Mouse (Mus musculus): ENCODE results near the gene Hoxa7. TPM values are rescaled to one million over a fixed set of nuclear protein-coding genes. Genes with fewer than 3 reads are reported as not detected.

The Hoxa7 gene
- total RNA-seq, 2 experiments from 2014 or later = not detected

DNA sequence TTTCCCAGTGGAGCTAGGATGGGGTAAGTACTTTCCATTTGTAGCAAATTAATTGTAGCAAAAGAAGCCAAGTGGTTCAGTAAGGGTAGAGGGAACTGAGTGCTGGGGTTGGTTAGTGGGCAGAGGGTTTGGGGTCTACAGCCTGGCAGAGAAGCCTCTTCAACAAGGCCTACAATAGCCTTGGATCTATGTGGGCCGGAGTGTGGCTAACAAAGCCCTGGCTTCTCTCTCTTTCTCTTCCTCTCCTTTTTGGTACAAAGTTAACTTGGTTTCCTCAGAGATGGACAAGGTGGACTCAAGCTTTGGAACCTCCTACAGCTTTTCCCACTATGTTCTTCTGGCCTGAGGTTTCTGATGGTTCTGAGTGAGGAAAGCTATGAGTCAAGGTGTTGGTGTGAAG, 20.4 kb downstream of the Hoxa7 start:
- intact Hi-C loops (cut with DNase I) = loop anchor here (5.0 kb wide), 1 partner anchor 199 kb away; no protein-coding TSS in a partner anchor
- no peak for DNase-seq

GRCm38 (mm10) chr6:52200751-52201250, 20.9 kb downstream of the Hoxa7 start:
- no peak for DNase-seq
- intact Hi-C loops (cut with DNase I) = loop anchor here (5.0 kb wide), 1 partner anchor 198 kb away; no protein-coding TSS in a partner anchor

- intact Hi-C loops (cut with DNase I) = loop anchor here (5.0 kb wide), 1 partner anchor 198 kb away; no protein-coding TSS in a partner anchor
- no peak for DNase-seq
These were observed 21.4 kb downstream of the Hoxa7 start for GRCm38 (mm10) chr6:52200073-52200750.

GRCm38 (mm10) chr6:52197271-52197670, 24.4 kb downstream of the Hoxa7 start:
- intact Hi-C loops (cut with DNase I) = loop anchor here (10.0 kb wide), 1 partner anchor 322 kb away; no protein-coding TSS in a partner anchor
- DNase-seq = no peak

GRCm38 (mm10) chr6:52196811-52197210, 24.8 kb downstream of the Hoxa7 start:
- intact Hi-C loops (cut with DNase I) = loop anchor here (10.0 kb wide), 1 partner anchor 322 kb away; no protein-coding TSS in a partner anchor
- no peak for DNase-seq

- intact Hi-C loops (cut with DNase I) = loop anchor here (10.0 kb wide), 1 partner anchor 320 kb away; no protein-coding TSS in a partner anchor
- no peak for DNase-seq
These were observed 27.0 kb downstream of the Hoxa7 start for GRCm38 (mm10) chr6:52194690-52195089.

DNA sequence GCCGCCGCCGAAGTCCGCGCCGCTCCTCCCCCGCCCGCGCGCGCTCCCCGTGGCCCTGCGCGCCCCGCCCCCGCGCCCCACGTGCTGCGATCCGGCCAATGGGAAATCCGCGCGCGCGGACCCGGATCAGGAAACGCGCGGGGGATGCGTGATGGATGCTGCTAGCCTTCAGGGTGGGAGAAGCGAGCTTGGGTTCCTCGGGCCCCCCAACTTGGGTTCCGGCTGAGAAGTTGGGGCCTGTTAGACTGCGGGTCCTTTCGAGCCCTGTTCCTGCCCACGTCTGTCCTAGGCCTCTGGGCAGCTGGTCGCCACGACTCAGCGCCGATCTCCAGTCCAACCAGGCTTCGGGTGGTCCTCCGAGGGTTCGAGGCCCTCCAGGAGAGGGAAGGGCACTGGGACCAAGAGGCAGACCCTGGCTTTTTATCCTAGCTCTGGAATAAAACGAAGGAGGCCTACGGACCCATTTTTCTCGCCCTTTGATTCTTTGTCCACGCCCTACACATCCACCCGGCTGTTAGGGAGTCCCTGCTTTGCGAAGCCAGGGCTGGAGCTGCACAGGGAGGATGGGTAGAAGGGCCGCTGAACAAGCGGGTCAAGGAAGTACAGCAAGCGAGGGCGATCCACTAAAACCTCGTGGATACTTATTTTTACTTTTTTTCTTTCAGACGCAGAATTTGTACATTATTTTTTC, 29.6 kb downstream of the Hoxa7 start:
- peak; percentile 60 for DNase-seq
- intact Hi-C loops (cut with DNase I) = loop anchor here (10.0 kb wide), 1 partner anchor 317 kb away; no protein-coding TSS in a partner anchor

- DNase-seq = no peak
- intact Hi-C loops (cut with DNase I) = loop anchor here (10.0 kb wide), 1 partner anchor 316 kb away; no protein-coding TSS in a partner anchor
These were observed 30.5 kb downstream of the Hoxa7 start, which contains the start of gene Hoxa4 for GRCm38 (mm10) chr6:52190906-52191810. Hoxa4 (minus strand) TSS chr6:52191753.

DNA sequence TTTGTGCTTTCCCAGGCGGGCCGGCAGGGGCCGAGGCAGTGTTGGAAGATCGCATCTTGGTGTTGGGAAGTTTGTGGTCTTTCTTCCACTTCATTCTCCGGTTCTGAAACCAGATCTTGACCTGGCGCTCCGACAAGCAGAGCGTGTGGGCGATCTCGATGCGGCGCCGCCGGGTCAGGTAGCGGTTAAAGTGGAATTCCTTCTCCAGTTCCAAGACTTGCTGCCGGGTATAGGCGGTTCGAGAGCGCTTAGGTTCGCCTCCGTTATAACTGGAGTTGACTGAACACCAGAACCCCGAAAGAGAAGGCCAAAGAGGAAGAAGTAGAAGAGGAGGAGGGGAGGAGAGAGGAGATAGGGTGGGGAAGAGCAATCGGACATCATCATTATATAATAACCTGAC, 31.2 kb downstream of the Hoxa7 start:
- no peak for DNase-seq
- intact Hi-C loops (cut with DNase I) = loop anchor here (10.0 kb wide), 1 partner anchor 316 kb away; no protein-coding TSS in a partner anchor

DNA sequence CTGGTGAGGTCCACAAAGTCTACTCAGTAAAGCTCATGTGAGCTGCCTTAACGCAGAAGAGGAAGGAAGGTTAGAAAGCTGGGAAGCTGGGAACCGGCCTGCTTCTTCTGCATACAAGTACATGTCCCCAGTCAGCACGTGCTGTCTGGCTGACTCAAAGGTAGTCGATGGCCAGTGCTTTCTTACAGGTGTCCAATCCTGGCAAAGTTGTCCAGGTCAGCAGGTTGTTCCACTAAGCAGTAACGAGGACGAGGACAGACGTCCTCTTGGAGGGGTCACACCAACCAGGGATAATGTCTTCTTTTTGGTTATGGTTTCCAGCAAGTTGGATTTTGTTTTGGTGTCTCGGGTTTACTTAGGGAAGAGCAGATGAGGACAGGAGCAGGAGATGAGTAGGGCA, 31.7 kb downstream of the Hoxa7 start:
- DNase-seq = no peak
- intact Hi-C loops (cut with DNase I) = loop anchor here (10.0 kb wide), 1 partner anchor 315 kb away; no protein-coding TSS in a partner anchor

GRCm38 (mm10) chr6:52189172-52189591, 32.5 kb downstream of the Hoxa7 start:
- intact Hi-C loops (cut with DNase I) = no loop called here
- DNase-seq = no peak

DNA sequence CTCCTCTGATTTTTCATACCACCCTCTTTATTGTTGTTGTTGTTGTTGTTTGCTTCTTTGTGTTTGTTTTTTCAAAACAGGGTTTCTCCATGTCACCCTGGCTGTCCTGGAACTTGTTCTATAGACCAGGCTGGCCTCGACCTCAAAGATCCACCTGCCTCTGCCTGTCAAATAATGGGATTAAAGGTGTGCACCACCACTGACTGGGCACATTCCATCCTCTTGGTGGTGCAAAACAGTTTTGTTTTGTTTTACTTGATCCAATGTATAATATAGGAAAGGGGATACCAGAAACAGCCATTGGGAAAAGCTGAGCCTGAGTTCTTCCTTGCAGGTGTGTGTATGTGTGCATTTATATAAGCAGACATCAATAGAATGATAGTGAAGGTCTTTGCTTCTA, 35.2 kb downstream of the Hoxa7 start:
- intact Hi-C loops (cut with DNase I) = no loop called here
- DNase-seq = no peak

DNA sequence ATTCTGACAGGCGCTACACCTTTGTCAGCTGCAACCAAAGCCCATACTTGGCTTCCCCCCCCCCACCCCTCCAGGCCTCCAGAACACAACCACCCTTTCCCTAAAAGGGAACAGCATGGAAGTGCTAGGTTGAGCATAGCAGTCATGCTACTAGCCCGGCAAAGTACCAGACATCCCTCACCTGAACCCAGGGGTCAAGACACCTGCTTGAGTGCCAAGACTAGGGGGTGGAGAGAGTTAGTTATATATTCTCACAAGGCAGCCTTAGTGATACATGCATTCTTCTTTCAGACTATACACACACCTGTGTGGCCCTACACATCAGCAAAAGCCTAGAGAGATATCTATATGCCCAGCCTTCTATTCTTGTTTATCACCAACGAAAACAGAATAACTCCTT, 35.8 kb downstream of the Hoxa7 start:
- no peak for DNase-seq
- intact Hi-C loops (cut with DNase I) = no loop called here

- intact Hi-C loops (cut with DNase I) = no loop called here
- DNase-seq = no peak
These were observed 36.4 kb downstream of the Hoxa7 start for GRCm38 (mm10) chr6:52185222-52185621.

DNA sequence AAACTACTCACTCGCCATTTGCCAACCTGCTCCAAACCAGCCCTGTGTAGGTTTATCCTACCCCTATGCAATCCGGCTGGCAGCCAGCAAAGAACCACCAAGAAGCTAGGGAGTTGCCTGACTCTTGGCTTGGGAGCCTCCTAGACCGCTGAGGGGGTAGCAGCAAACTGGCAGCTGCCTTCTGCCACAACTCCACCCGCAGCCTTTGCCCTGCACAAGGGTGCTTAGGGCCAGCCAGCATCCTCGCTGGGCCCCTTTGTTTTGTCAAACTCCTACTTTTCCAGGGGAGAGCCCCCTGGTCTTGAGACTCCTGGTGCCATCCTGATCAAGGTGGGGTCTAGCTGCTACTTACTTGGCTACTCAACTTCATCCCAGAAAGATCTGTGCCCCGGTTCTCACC, 37.0 kb downstream of the Hoxa7 start:
- DNase-seq = no peak
- intact Hi-C loops (cut with DNase I) = no loop called here

GRCm38 (mm10) chr6:52183311-52184080, 38.2 kb downstream of the Hoxa7 start:
- intact Hi-C loops (cut with DNase I) = no loop called here
- no peak for DNase-seq

GRCm38 (mm10) chr6:52182793-52183192, 38.9 kb downstream of the Hoxa7 start:
- no peak for DNase-seq
- intact Hi-C loops (cut with DNase I) = no loop called here

DNA sequence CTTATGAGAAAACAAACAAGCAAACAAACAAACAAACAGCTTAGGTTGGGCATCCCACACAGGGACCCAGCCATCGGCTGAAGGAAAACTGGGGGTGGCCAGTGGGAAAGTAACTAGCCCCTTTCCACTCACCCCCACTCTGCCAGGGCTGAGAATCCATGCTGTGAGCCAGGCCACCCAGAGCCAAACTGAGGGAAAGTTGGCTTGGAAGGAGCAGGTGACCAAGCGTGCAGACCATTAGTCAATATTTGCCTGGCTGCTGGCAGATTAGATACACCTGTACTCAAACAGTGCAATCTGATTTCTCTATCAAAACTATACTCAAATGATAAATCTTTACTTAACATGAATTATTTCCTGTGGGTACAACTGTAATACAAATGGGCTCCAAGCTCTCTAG, 39.6 kb downstream of the Hoxa7 start:
- DNase-seq = no peak
- intact Hi-C loops (cut with DNase I) = no loop called here

DNA sequence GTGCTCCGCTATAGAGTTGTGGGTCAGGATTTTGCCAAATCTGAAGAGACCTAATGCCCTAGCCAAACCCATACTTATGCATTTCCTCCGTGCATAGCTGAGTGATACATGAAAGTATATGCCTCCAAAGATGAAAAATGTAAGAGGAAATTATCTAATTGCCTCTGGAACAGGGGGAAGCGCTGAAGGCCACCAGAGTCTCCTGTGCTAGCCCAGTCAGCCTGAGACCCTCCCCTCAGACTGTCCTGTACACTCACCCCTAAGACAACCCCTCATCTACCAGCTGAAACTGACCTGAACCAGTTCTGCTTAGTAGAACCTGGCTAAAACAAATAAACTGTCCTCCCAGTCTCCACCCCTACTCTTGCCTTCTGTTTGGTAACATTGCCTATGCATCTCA, 40.9 kb downstream of the Hoxa7 start:
- intact Hi-C loops (cut with DNase I) = no loop called here
- no peak for DNase-seq

Data from left cerebral cortex, postnatal 4 days (tissue).